Mouse (Mus musculus) intestine, embryonic 16.5 days (tissue): ENCODE data around the gene Mical3. TPM values are rescaled to one million over a fixed set of nuclear protein-coding genes. Genes with fewer than 3 reads are reported as not detected.

Experiments
- ATAC-seq: fragments of 200-750 bp; cut with Nextera tagmentation; 2 replicates; pipeline ENCODE4 v1.8.0; 2017; ENCODE audit warnings: moderate TSS enrichment, moderate library complexity
- H3K27ac ChIP-seq: fragments of 300-500 bp; sonication (generic); 2 replicates; pipeline ENCODE4 v1.5.1; 2014; ENCODE audit warnings: mild to moderate bottlenecking, low read length
- H3K27me3 ChIP-seq: fragments of 300-500 bp; sonication (generic); replicated peaks from 2 replicates; pipeline ENCODE4 v1.6.1; 2014; ENCODE audit warnings: low read length, control low read depth, mixed read lengths; ENCODE audit not compliant: control insufficient read depth, insufficient read depth
- H3K36me3 ChIP-seq: fragments of 300-500 bp; sonication (generic); 2 replicates; pipeline ENCODE4 v1.6.1; 2014; ENCODE audit warnings: low read length, control low read depth; ENCODE audit not compliant: control insufficient read depth, insufficient read depth
- H3K4me1 ChIP-seq: fragments of 300-500 bp; sonication (generic); 2 replicates; pipeline ENCODE4 v1.6.1; 2014; ENCODE audit warnings: low read length, control low read depth, mixed read lengths; ENCODE audit not compliant: control insufficient read depth, insufficient read depth
- H3K4me2 ChIP-seq: fragments of 300-500 bp; sonication (generic); 2 replicates; pipeline ENCODE4 v1.6.1; 2014; ENCODE audit warnings: low read depth, low read length, control low read depth
- H3K4me3 ChIP-seq: fragments of 300-500 bp; sonication (generic); 2 replicates; pipeline ENCODE4 v1.5.1; 2014; ENCODE audit warnings: mild to moderate bottlenecking, low read length
- H3K9ac ChIP-seq: fragments of 300-500 bp; sonication (generic); 2 replicates; pipeline ENCODE4 v1.6.1; 2014; ENCODE audit warnings: low read depth, low read length
- H3K9me3 ChIP-seq: fragments of 300-500 bp; sonication (generic); 2 replicates; pipeline ENCODE4 v1.6.1; 2016; ENCODE audit warnings: low read length, control low read depth; ENCODE audit not compliant: control insufficient read depth
- WGBS: fragments of 180-500 bp; shearing (Covaris S2); extraction: QIAGEN DNeasy Blood & Tissue Kit; methylation state at CpG from one replicate; pipeline ENCODE4 v1.1.7; 2014; 5-methylcytosine and 5-hydroxymethylcytosine counted together
- polyA plus RNA-seq: library from polyadenylated mRNA; unstranded; fragments of >200 nt; fragmentation: Nextera tagmentation; extraction: Ambion mirVana; gene quantifications from 2 replicates; pipeline ENCODE4 v1.2.1, GENCODE M21; 2015

Mical3 gene
- polyA plus RNA-seq, 1 experiment from 2014 or later: 5.5 TPM

DNA sequence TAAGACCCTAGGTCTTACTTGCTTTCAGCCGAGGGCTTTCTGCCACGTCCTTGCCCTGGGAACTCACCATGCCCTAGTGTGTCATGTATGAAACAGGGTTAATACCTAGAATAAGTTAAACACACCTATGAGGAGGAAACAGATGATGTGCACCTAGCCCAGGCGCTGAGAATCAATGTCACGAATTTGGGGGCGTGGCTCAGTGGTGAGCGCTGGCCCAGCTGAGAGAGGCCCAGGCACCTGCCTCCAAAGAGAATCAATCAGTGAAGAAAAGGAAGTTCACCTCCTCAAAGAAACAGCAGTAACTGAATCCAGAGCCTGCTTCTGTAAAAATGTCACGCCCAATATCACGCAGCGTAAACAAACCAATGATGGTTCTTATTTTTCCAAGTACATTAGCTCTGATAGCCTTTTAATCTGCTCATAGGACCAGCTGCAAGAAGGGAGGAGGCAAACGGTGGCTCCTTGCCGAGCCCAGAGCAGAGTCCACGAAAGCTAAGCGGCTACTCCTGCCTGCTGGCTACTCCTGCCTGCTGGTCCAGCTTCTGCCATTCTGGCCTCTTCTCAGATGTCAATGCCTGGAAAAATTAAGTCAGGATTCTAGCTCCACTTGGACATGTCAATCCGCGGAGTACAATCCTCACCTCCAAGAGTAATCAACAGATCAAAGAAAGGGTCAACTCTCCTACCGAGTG lies 23.9 kb downstream of the Mical3 start:
- WGBS: 80% methylated on average over 16 of the region's 16 CpGs

DNA sequence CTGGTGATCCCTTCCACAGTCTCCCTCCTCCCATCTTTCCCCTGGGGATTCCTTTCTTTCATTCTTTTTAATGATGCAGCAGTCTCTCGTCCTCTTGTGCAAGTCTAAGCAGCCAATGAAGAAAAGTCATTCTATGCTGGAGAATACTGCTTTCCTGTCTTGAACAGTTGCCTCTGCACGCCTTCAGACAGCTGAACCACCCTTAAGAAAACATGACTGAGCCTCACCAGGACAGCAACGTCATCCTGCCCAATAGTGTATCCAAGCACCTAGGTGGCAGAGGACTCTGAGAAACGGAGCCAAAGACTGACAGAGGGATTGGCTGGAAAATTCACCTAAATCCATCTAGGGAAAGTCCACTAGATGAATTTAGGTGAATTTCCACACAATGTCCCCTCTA lies 25.1 kb downstream of the Mical3 start:
- Histone ChIP-seq H3K9me3 (no peaks in the 10 kb centered on the region), H3K27me3 (no peaks in the 10 kb centered on the region), H3K27ac (no peak overlapping the region), H3K36me3 (no peaks in the 10 kb centered on the region), H3K4me2 (no peak overlapping the region), H3K4me3 (no peak overlapping the region), H3K4me1 (peaks cover 12% of the 10 kb centered on the region; the same call in 1 of the 2 replicates), H3K9ac (no peak overlapping the region)
- no peak for ATAC-seq
- 66% methylated on average over 4 of the region's 4 CpGs for WGBS

More for the DNA sequence above, 23.9 kb downstream of the Mical3 start:
- H3K9me3 ChIP-seq: no peaks in the 10 kb centered on the region
- ATAC-seq: no peak
- H3K4me2 ChIP-seq: no peak overlapping the region
- no peaks in the 10 kb centered on the region for H3K27me3 ChIP-seq
- H3K36me3 ChIP-seq: no peaks in the 10 kb centered on the region
- no peak overlapping the region for H3K4me3 ChIP-seq
- H3K4me1 ChIP-seq: peaks cover 14% of the 10 kb centered on the region
- H3K27ac ChIP-seq: no peak overlapping the region
- no peak overlapping the region for H3K9ac ChIP-seq

DNA sequence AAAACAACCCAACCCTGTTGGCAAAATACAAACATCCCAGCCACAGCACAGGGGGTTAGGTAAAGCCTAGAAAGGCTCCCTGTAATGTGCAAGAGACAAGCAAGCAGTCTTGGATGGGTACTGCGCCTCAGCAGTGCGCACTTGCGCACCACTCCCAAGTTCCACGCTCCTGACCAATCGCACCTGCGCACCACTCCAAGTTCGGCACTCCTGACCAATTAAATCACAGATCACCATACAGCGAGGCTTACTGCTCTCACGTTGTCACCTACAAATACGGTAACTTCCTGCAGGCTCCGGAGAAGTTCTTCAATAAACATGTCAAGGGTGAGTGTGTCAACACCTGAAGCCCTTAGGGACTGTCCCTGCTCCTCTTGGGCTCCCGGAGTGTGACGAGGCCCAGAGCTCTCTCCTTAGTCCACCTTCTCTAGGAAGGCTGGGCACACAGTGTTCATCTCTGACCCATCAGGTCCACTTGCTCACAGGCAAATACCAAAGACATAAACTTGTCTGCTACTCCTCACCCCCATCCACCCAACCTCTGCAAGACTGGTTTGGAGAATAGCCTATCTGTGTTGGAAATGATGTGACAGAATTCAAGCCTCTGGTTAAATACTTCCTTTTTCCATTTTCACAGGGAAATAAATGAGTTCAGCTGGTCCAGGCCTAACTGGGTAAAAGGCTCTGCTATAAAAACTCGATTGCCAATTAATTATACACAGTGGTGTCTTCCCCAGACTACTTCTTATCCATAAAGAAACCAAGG lies 27.2 kb downstream of the Mical3 start:
- no peak overlapping the region for H3K4me3 ChIP-seq
- no peaks in the 10 kb centered on the region for H3K27me3 ChIP-seq
- H3K9ac ChIP-seq: no peak overlapping the region
- H3K4me1 ChIP-seq: peaks cover 7% of the 10 kb centered on the region; the same call in 1 of the 2 replicates
- H3K36me3 ChIP-seq: no peaks in the 10 kb centered on the region
- no peak for ATAC-seq
- H3K9me3 ChIP-seq: no peaks in the 10 kb centered on the region
- 84% methylated on average over 14 of the region's 14 CpGs for WGBS
- H3K27ac ChIP-seq: no peak overlapping the region
- H3K4me2 ChIP-seq: no peak overlapping the region

GRCm38 (mm10) chr6:121102941-121103340 lies 27.9 kb downstream of the Mical3 start:
- WGBS: 78% methylated on average over 10 of the region's 10 CpGs
- no peak overlapping the region for H3K4me2 ChIP-seq
- no peak for ATAC-seq

GRCm38 (mm10) chr6:121102084-121102483 lies 28.7 kb downstream of the Mical3 start:
- no peak overlapping the region for H3K4me3 ChIP-seq
- 87% methylated on average over 2 of the region's 2 CpGs for WGBS
- no peak for ATAC-seq

More at GRCm38 (mm10) chr6:121102941-121103340, 27.9 kb downstream of the Mical3 start:
- H3K4me3 ChIP-seq: no peak overlapping the region
- H3K27ac ChIP-seq: no peak overlapping the region
- no peaks in the 10 kb centered on the region for H3K27me3 ChIP-seq
- H3K36me3 ChIP-seq: no peaks in the 10 kb centered on the region
- H3K9me3 ChIP-seq: no peaks in the 10 kb centered on the region
- peaks cover 5% of the 10 kb centered on the region; the same call in 1 of the 2 replicates for H3K4me1 ChIP-seq
- no peak overlapping the region for H3K9ac ChIP-seq

GRCm38 (mm10) chr6:121101201-121101600 lies 29.6 kb downstream of the Mical3 start:
- WGBS: 73% methylated on average over 5 of the region's 5 CpGs
- Histone ChIP-seq H3K4me3 (no peak overlapping the region), H3K36me3 (no peaks in the 10 kb centered on the region), H3K27me3 (no peaks in the 10 kb centered on the region), H3K4me1 (peaks cover 5% of the 10 kb centered on the region; the same call in 1 of the 2 replicates), H3K27ac (no peak overlapping the region), H3K4me2 (no peak overlapping the region), H3K9ac (no peak overlapping the region), H3K9me3 (no peaks in the 10 kb centered on the region)
- peak; percentile 68 for ATAC-seq

More at GRCm38 (mm10) chr6:121102084-121102483, 28.7 kb downstream of the Mical3 start:
- no peak overlapping the region for H3K27ac ChIP-seq
- no peak overlapping the region for H3K4me2 ChIP-seq
- no peaks in the 10 kb centered on the region for H3K36me3 ChIP-seq
- H3K27me3 ChIP-seq: no peaks in the 10 kb centered on the region
- H3K9me3 ChIP-seq: no peaks in the 10 kb centered on the region
- peaks cover 5% of the 10 kb centered on the region; the same call in 1 of the 2 replicates for H3K4me1 ChIP-seq
- no peak overlapping the region for H3K9ac ChIP-seq

- H3K36me3 ChIP-seq: no peaks in the 10 kb centered on the region
- WGBS: 81% methylated on average over 7 of the region's 7 CpGs
- ATAC-seq: no peak
Observed at GRCm38 (mm10) chr6:121099831-121100230, 31.0 kb downstream of the Mical3 start.

GRCm38 (mm10) chr6:121099228-121099608 lies 31.6 kb downstream of the Mical3 start:
- Histone ChIP-seq H3K36me3 (no peaks in the 10 kb centered on the region), H3K4me3 (no peak overlapping the region), H3K4me2 (no peak overlapping the region), H3K27ac (no peak overlapping the region), H3K4me1 (peaks cover 5% of the 10 kb centered on the region; the same call in 1 of the 2 replicates), H3K9ac (no peak overlapping the region), H3K9me3 (no peaks in the 10 kb centered on the region), H3K27me3 (no peaks in the 10 kb centered on the region)
- ATAC-seq: no peak
- 84% methylated on average over 4 of the region's 4 CpGs for WGBS

More at GRCm38 (mm10) chr6:121099831-121100230, 31.0 kb downstream of the Mical3 start:
- no peak overlapping the region for H3K9ac ChIP-seq
- no peaks in the 10 kb centered on the region for H3K27me3 ChIP-seq
- no peak overlapping the region for H3K27ac ChIP-seq
- no peak overlapping the region for H3K4me2 ChIP-seq
- no peak overlapping the region for H3K4me3 ChIP-seq
- peaks cover 5% of the 10 kb centered on the region; the same call in 1 of the 2 replicates for H3K4me1 ChIP-seq
- H3K9me3 ChIP-seq: no peaks in the 10 kb centered on the region

- H3K9me3 ChIP-seq: no peaks in the 10 kb centered on the region
- WGBS: 76% methylated on average over 9 of the region's 9 CpGs
- no peak overlapping the region for H3K4me3 ChIP-seq
- no peaks in the 10 kb centered on the region for H3K27me3 ChIP-seq
- no peak overlapping the region for H3K9ac ChIP-seq
- no peaks in the 10 kb centered on the region for H3K36me3 ChIP-seq
- H3K4me2 ChIP-seq: no peak overlapping the region
- ATAC-seq: no peak
- peaks cover 5% of the 10 kb centered on the region; the same call in 1 of the 2 replicates for H3K4me1 ChIP-seq
- no peak overlapping the region for H3K27ac ChIP-seq
Observed at GRCm38 (mm10) chr6:121098511-121099227, 32.1 kb downstream of the Mical3 start.
